Mouse (Mus musculus) lung, embryonic 14.5 days (tissue): ENCODE measurements around the gene Pnkp. TPM values are rescaled to one million over a fixed set of nuclear protein-coding genes. Genes with fewer than 3 reads are reported as not detected.

Experiments
- ATAC-seq: fragments of 200-750 bp; cut with Nextera tagmentation; 2 replicates; pipeline ENCODE4 v1.8.0; 2017; ENCODE audit warnings: mild to moderate bottlenecking, moderate TSS enrichment, moderate library complexity; ENCODE audit not compliant: insufficient read depth
- DNase-seq: peaks from one replicate; pipeline ENCODE4 v3.0.0-alpha.2; 2015
- H3K27ac ChIP-seq: fragments of 300-500 bp; sonication (generic); 2 replicates; pipeline ENCODE4 v1.5.1; 2014; ENCODE audit warnings: low read depth, mild to moderate bottlenecking, moderate library complexity
- H3K27me3 ChIP-seq: fragments of 300-500 bp; sonication (generic); 2 replicates; pipeline ENCODE4 v1.6.1; 2014; ENCODE audit warnings: low read length, control low read depth; ENCODE audit not compliant: insufficient read depth
- H3K36me3 ChIP-seq: fragments of 300-500 bp; sonication (generic); 2 replicates; pipeline ENCODE4 v1.6.1; 2014; ENCODE audit warnings: control low read depth; ENCODE audit not compliant: insufficient read depth
- H3K4me1 ChIP-seq: fragments of 300-500 bp; sonication (generic); 2 replicates; pipeline ENCODE4 v1.6.1; 2014; ENCODE audit warnings: antibody characterized with exemption, control low read depth; ENCODE audit not compliant: insufficient read depth
- H3K4me2 ChIP-seq: fragments of 300-500 bp; sonication (generic); 2 replicates; pipeline ENCODE4 v1.6.1; 2014; ENCODE audit warnings: mild to moderate bottlenecking
- H3K4me3 ChIP-seq: fragments of 300-500 bp; sonication (generic); 2 replicates; pipeline ENCODE4 v1.5.1; 2014; ENCODE audit warnings: low read depth, low read length
- H3K9ac ChIP-seq: fragments of 300-500 bp; sonication (generic); 2 replicates; pipeline ENCODE4 v1.6.1; 2014
- H3K9me3 ChIP-seq: fragments of 300-500 bp; sonication (generic); 2 replicates; pipeline ENCODE4 v1.6.1; 2016; ENCODE audit warnings: low read depth, low read length, control low read depth
- CTCF ChIP-seq: IDR thresholded peaks from 2 replicates; pipeline ENCODE4 v1.5.1; 2016; ENCODE audit warnings: antibody characterized with exemption, low read depth
- WGBS: fragments of 180-500 bp; shearing (Covaris S2); extraction: QIAGEN DNeasy Blood & Tissue Kit; methylation state at CpG from one replicate; pipeline ENCODE4 v1.1.7; 2014; 5-methylcytosine and 5-hydroxymethylcytosine counted together
- polyA plus RNA-seq: library from polyadenylated mRNA; unstranded; fragments of >200 nt; fragmentation: Nextera tagmentation; extraction: Ambion mirVana; gene quantifications from 2 replicates; pipeline ENCODE4 v1.2.1, GENCODE M21; 2014

Gene Pnkp
- polyA plus RNA-seq, 1 experiment from 2014 or later: 30.7 TPM

DNA sequence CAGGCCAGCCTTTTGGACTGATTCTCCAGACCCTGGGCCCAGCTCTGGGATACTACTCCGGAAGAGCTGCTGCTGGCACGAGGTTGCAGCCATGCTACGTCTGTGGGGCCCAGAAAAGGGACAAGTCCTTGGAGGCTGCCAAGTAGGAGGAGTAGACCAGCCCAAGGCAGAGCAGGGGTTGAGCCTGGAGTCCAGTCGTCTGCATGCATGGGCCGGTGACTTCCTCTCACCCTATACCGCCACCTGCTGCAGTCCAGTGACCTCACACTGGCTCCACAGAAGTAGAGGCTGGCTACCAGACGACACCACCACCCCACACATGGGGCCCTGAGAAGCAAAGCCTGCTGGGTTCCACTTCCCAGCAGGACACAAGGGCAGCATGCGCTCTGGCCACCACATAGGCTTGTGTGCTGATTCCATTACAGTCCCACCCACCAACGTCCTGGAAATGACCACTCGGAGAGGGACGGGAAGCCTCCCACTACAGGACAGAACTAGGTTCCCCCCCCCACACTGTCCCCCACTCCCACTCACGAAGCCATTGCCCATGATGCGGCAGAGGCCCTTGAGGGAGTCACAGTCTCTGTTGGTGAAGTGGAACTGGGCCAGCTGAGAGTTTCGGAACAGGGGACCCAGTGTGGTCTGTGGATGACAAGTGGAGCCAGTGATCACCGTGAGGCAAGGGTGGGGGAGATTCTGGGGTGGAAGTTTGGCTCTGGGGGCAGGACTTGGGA lies 9.5 kb downstream of the Pnkp start:
- peak; percentile 37 for TF ChIP-seq CTCF
- peak; percentile 89 for DNase-seq
- Histone ChIP-seq H3K4me2 (peak overlapping the region; percentile 68), H3K4me1 (peaks cover 27% of the 10 kb centered on the region), H3K27me3 (no peaks in the 10 kb centered on the region), H3K27ac (peak overlapping the region; percentile 78), H3K9me3 (no peaks in the 10 kb centered on the region), H3K9ac (peak overlapping the region; percentile 99), H3K36me3 (peaks cover 52% of the 10 kb centered on the region), H3K4me3 (peak overlapping the region; percentile 99)
- ATAC-seq: peak; percentile 11; the same call in 1 of the 2 replicates
- WGBS: 40% methylated on average over 15 of the region's 15 CpGs

DNA sequence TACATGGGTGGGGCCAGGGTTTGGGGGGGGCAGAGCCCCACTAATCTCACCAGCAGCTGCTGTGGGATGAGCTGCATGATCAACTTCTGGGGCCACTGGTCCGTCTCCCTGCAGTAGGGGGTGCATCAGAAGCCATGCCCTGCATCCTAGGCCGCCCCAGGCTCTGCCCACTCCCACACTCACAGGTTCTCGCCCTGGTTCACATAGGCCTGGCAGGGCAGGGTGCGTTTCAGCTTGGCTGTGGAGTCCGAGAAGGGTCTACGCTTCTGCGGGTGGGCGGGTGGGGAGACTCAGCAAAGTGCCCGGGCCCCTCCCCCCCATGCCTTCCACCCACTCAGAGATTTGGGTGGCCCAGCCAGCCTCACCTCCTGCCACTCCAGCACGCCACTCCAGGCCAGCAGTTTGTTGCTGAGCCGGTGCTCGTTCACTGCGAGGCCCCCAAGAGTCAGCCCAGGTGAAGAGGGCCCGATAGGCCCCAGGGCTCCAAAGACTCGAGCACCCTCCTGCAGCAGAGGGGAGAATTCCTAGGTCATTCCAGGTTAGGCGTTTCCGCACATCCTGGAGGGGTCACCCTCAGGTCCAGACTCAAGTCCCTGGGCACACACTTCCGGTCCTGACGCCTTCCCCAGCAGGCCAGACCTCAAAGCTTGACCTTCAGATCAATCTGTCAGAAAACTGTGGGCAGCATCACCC lies 10.2 kb downstream of the Pnkp start:
- TF ChIP-seq CTCF: no peak
- Histone ChIP-seq H3K36me3 (peaks cover 44% of the 10 kb centered on the region), H3K27me3 (no peaks in the 10 kb centered on the region), H3K4me2 (peak overlapping the region; percentile 68), H3K4me3 (peak overlapping the region; percentile 99), H3K27ac (peak overlapping the region; percentile 78; the same call in 1 of the 2 replicates), H3K9me3 (no peaks in the 10 kb centered on the region), H3K4me1 (peaks cover 27% of the 10 kb centered on the region), H3K9ac (peak overlapping the region; percentile 99)
- WGBS: 42% methylated on average over 16 of the region's 19 CpGs
- ATAC-seq: no peak
- DNase-seq: no peak

DNA sequence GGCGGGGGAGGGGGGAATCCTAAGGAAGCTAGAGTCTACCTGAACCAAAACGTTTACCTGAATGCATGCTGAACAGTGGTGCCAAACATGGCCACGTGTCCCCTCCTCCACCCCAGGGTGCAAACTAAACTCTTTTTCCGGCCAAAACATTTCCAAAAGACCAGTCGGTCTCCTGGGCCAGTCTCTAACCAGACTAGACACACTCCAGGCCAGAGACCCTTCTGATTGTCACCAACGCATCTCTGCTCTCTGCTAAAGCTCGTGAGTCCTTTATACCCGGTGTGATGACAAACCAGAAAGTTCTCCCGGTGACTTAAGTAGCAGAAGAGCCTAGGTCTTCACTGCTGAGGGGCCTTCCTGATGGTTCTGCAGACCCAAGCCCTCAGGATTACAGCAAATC lies 10.9 kb downstream of the Pnkp start:
- WGBS: 21% methylated on average over 9 of the region's 9 CpGs
- no peaks in the 10 kb centered on the region for H3K27me3 ChIP-seq
- peak overlapping the region; percentile 68 for H3K4me2 ChIP-seq
- H3K9me3 ChIP-seq: no peaks in the 10 kb centered on the region
- ATAC-seq (no peak), DNase-seq (no peak)
- peaks cover 27% of the 10 kb centered on the region for H3K4me1 ChIP-seq
- H3K4me3 ChIP-seq: peak overlapping the region; percentile 99
- H3K27ac ChIP-seq: peak overlapping the region; percentile 46; the same call in 1 of the 2 replicates
- peaks cover 38% of the 10 kb centered on the region for H3K36me3 ChIP-seq
- peak overlapping the region; percentile 99 for H3K9ac ChIP-seq
- no peak for TF ChIP-seq CTCF

DNA sequence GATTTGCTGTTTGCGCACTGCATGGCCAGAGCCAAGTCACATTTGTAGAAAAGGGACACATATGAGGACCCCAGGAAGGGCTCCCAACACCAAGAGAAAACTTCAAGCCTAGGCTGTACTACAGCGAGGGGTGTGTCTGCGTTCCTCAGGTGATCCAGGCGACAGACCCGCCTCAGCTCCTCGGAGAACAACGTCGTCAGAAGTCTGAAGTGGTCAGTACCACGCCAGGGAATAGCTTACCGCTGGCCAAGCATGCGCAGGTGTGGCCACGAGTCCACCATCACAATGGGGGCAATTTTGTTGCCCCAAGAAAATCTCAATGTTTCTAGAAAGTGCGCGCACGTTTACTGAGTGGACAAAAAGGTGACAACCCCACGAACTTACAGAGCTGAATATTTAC lies 11.5 kb downstream of the Pnkp start:
- Histone ChIP-seq H3K27ac (peak overlapping the region; percentile 100), H3K4me2 (peak overlapping the region; percentile 68), H3K4me1 (peaks cover 27% of the 10 kb centered on the region), H3K9ac (peak overlapping the region; percentile 99), H3K4me3 (peak overlapping the region; percentile 99), H3K9me3 (no peaks in the 10 kb centered on the region), H3K36me3 (peaks cover 31% of the 10 kb centered on the region), H3K27me3 (no peaks in the 10 kb centered on the region)
- WGBS: 3% methylated on average over 16 of the region's 16 CpGs
- no peak for TF ChIP-seq CTCF
- ATAC-seq (no peak), DNase-seq (peak; percentile 66)

DNA sequence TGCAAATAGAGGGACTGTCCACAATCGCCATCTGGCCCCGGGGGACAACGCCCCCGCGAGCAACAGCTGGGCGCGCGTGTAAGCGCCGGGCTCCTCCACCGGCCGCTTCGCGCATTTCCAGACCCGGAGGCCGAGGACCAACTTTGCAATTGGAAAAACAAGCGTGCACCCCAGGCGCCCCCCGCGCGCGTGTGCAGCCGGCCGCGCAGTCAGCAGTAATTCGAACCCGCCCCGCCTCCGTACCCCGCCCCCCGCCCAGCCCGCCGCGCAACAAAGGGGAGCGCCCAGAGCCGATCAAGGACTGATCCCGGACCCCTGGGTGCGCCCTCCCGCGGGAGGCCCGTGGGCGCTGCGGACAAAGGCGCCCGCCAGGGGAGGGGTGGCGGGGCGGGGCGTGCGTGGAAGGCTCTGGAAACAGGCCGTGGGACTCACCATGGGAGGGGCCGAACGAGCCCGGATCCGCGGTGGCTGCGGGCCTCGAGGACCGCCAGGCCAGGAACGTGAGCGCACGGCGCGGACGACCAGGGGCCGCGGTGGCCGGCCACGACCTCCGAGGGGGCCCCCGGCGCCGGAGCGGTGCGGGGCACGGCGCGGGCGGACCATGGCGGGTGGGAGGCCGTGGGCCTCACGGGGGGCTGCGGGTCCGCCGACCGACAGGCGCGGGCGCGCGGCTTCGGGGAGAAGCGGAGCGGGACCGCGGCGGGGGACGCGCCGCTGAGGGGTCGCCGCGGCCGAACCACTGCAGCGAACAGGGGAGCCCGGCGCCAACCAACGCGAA lies 12.2 kb downstream of the Pnkp start:
- Histone ChIP-seq H3K27me3 (no peaks in the 10 kb centered on the region), H3K4me1 (peaks cover 27% of the 10 kb centered on the region), H3K27ac (peak overlapping the region; percentile 100), H3K4me3 (peak overlapping the region; percentile 99), H3K9me3 (no peaks in the 10 kb centered on the region), H3K36me3 (peaks cover 25% of the 10 kb centered on the region), H3K9ac (peak overlapping the region; percentile 99), H3K4me2 (peak overlapping the region; percentile 68)
- ATAC-seq (peak; percentile 53), DNase-seq (peak; percentile 85)
- under 1% methylated on average over 108 of the region's 108 CpGs for WGBS
- TF ChIP-seq CTCF: 0 out of 2 replicates have a peak, but pooled peaks have one; percentile 10

DNA sequence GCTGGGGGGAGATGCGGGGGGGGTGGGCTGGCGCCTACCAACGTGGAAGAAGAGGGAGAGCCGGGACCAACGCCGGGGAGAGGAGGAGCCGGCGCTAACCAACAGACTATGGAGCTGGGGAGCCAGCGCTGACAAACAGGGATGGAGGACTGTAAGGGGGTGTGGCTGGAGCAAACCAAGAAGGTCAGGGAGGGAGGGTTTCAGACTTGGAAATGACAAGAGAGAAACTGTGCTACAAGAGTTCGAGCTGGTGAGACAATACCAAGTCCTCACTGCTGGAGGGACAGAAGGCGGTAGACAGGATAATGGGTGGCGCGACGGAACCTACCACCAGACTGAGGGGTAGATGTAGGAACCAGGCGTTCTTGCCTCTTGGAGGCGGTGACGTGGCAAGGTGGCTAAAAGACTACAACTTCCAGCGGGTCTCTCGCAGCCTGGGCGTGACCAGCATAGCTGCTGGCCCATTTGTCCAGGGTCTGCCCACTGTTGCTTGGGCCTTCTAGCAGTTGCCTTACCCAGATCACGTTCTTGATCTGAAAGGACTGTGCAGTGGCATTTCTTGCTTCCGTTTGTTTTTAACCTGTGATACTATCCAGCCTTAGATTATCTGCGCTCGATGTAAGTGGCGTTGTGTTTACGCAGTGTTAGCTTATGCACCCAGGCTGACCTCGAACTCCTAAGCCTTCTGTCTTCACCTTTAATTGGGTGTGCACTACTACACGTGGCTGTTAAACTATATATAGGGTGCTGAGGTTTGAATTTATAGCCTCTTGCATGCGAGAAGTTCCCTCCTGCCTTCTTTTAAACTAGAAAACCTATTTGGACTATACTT lies 13.0 kb downstream of the Pnkp start, which contains the start of gene Ptov1:
TSS of gene Ptov1 (minus strand) at position 92 of the 832 bp plus-strand sequence.
- Histone ChIP-seq H3K27me3 (no peaks in the 10 kb centered on the region), H3K4me1 (peaks cover 27% of the 10 kb centered on the region), H3K27ac (peak within 1 kb of the TSS; percentile 100), H3K9ac (peak within 1 kb of the TSS; percentile 99), H3K4me3 (peak within 1 kb of the TSS; percentile 99), H3K36me3 (peaks cover 17% of the 10 kb centered on the region), H3K4me2 (peak within 1 kb of the TSS; percentile 68), H3K9me3 (no peaks in the 10 kb centered on the region)
- peak; percentile 95 for DNase-seq
- 4% methylated on average over 29 of the region's 29 CpGs for WGBS
- TF ChIP-seq CTCF: no peak
- ATAC-seq: peak; percentile 92
